Mouse (Mus musculus) heart, adult 2 months (tissue): Measurements from ENCODE around the gene Gm10577.

ENCODE experiments used
- CTCF ChIP-seq: fragments of 200-600 bp; IDR thresholded peaks from 2 replicates; pipeline ENCODE4 v1.8.1; 2022; ENCODE audit warnings: antibody characterized with exemption, mild to moderate bottlenecking, moderate library complexity
- EP300 ChIP-seq: fragments of 200-500 bp; IDR thresholded peaks from 2 replicates; pipeline ENCODE4 v1.6.1; 2011; ENCODE audit warnings: low read depth, low read length, control low read depth; ENCODE audit not compliant: insufficient read depth
- POLR2A ChIP-seq: fragments of 200-500 bp; IDR thresholded peaks from 2 replicates; pipeline ENCODE4 v1.6.1; 2011; ENCODE audit warnings: mild to moderate bottlenecking, low read depth, low read length, control low read depth; ENCODE audit not compliant: insufficient read depth

DNA sequence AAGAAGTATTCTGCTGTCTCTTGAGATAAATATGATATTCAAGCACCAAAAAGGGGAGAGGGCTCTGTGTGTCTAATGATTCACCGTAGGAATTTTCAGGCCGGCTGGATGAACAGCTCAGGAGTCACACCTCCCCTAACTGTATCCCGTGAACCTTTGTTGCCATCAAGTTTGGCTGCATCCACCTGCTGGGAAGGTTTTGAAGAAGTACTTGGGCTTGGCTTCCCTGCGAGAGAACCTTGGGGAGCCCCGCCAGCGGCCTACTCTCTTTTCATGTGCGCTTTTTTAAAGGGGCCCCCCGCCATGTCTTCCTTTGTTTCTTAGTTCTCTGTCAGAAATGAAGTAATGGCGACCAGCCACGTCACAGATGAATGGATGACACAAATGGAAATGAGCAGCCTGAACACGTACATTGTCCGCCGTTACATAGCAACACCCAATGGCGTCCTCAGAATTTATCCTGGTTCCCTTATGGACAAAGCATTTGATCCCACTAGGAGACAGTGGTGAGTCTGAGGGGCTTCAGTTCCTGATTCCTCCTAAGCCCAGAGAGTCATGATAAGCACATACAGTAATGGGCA lies 46.0 kb downstream of the Gm10577 start:
- TF ChIP-seq CTCF (no peak), POLR2A (no peak), EP300 (no peak)
